Mouse (Mus musculus): ENCODE measurements around the gene Dtnbp1.

- peak; percentile 76 for TF ChIP-seq USF1 (IDR thresholded peaks at IDR 0.05; ENCODE audit: low read depth)
- TF ChIP-seq CTCF (IDR thresholded peaks at IDR 0.05; ENCODE audit: control insufficient read depth, insufficient read depth, insufficient read length): no peak
- TF ChIP-seq MYOD1 (IDR thresholded peaks at IDR 0.05; ENCODE audit: control insufficient read depth, insufficient read length, low read depth): no peak
- TF ChIP-seq MYOG (IDR thresholded peaks at IDR 0.05; ENCODE audit: control insufficient read depth, extremely low read depth, insufficient read length): no peak
- TF ChIP-seq MAX (IDR thresholded peaks at IDR 0.05): no peak
Measured at GRCm38 (mm10) chr13:45001228-45001910, 578 bp downstream of the Dtnbp1 start.

All from C2C12 (cell line).